Mouse (Mus musculus) heart, postnatal 36 days (tissue): Measurements from ENCODE around the gene Bcas3. TPM values are rescaled to one million over a fixed set of nuclear protein-coding genes. Genes with fewer than 3 reads are reported as not detected.
"Not testable (repeated sequence)": the region's sequence is repeated elsewhere in the genome, so short reads cannot be mapped to it uniquely, and the experiment has no call there.

Experiments
- DNase-seq, 2 experiments: peaks; one replicate each; pipeline ENCODE4 v3.0.0; 2021 to 2022
- intact Hi-C: fragments of 180-260 bp; cut with DNase I; formaldehyde crosslinking; loops from one replicate; pipeline ENCODE4 v1.15.1; 2025
- total RNA-seq, 2 experiments: library from RNA; stranded (reverse); gene quantifications; 2 replicates each; pipeline ENCODE4 v1.2.3; 2021

Gene Bcas3
- total RNA-seq, 2 experiments from 2014 or later: 35.8 to 48.8 TPM

- intact Hi-C loops: no loop called here
- DNase-seq: no peak
Measured at GRCm38 (mm10) chr11:85695614-85696263, 342.8 kb downstream of the Bcas3 start.

- intact Hi-C loops: no loop called here
- no peak for DNase-seq
Measured at GRCm38 (mm10) chr11:85696491-85697398, 343.8 kb downstream of the Bcas3 start.

- intact Hi-C loops: no loop called here
- no peak for DNase-seq
Measured at GRCm38 (mm10) chr11:85697468-85697867, 344.5 kb downstream of the Bcas3 start.

- no peak for DNase-seq
- intact Hi-C loops: no loop called here
Measured at GRCm38 (mm10) chr11:85698242-85698641, 345.3 kb downstream of the Bcas3 start.

GRCm38 (mm10) chr11:85704062-85704748, 351.2 kb downstream of the Bcas3 start:
- DNase-seq: no peak
- intact Hi-C loops: no loop called here

- intact Hi-C loops: no loop called here
- DNase-seq: no peak
Measured at GRCm38 (mm10) chr11:85706630-85707029, 353.7 kb downstream of the Bcas3 start.

- intact Hi-C loops: no loop called here
- DNase-seq: no peak
Measured at GRCm38 (mm10) chr11:85707496-85707895, 354.5 kb downstream of the Bcas3 start.

GRCm38 (mm10) chr11:85709147-85709546, 356.2 kb downstream of the Bcas3 start:
- intact Hi-C loops: no loop called here
- DNase-seq: no peak

- intact Hi-C loops: loop anchor here (5.0 kb wide), 2 partner anchors 112 to 188 kb away; no protein-coding TSS in a partner anchor
- no peak for DNase-seq
Measured at GRCm38 (mm10) chr11:85710155-85710554, 357.2 kb downstream of the Bcas3 start.

- intact Hi-C loops: loop anchor here (5.0 kb wide), 2 partner anchors 110 to 190 kb away; no protein-coding TSS in a partner anchor
- no peak for DNase-seq
Measured at GRCm38 (mm10) chr11:85712026-85712804, 359.2 kb downstream of the Bcas3 start.

- intact Hi-C loops: loop anchor here (5.0 kb wide), 2 partner anchors 109 to 191 kb away; no protein-coding TSS in a partner anchor
Measured at GRCm38 (mm10) chr11:85712860-85713813, 360.2 kb downstream of the Bcas3 start.

GRCm38 (mm10) chr11:85713814-85714208, 360.8 kb downstream of the Bcas3 start:
- DNase-seq: no peak
- intact Hi-C loops: loop anchor here (5.0 kb wide), 2 partner anchors 108 to 192 kb away; no protein-coding TSS in a partner anchor

More at GRCm38 (mm10) chr11:85712860-85713813, 360.2 kb downstream of the Bcas3 start:
- peak; percentile 69 to 72 for DNase-seq

- DNase-seq: no peak
- intact Hi-C loops: loop anchor here (5.0 kb wide), 2 partner anchors 108 to 192 kb away; no protein-coding TSS in a partner anchor
Measured at GRCm38 (mm10) chr11:85714312-85714931, 361.5 kb downstream of the Bcas3 start.

- intact Hi-C loops, DNase-seq: not testable (repeated sequence)
Measured at GRCm38 (mm10) chr11:85716730-85717129, 363.8 kb downstream of the Bcas3 start.

GRCm38 (mm10) chr11:85719091-85719490, 366.1 kb downstream of the Bcas3 start:
- no peak for DNase-seq
- intact Hi-C loops: no loop called here

GRCm38 (mm10) chr11:85719766-85720165, 366.8 kb downstream of the Bcas3 start:
- no peak for DNase-seq
- intact Hi-C loops: no loop called here

- DNase-seq: no peak
- intact Hi-C loops: no loop called here
Measured at GRCm38 (mm10) chr11:85720269-85720773, 367.4 kb downstream of the Bcas3 start.

- intact Hi-C loops: no loop called here
- no peak for DNase-seq
Measured at GRCm38 (mm10) chr11:85721986-85722385, 369.0 kb downstream of the Bcas3 start.
